Mouse (Mus musculus): ENCODE results near the gene Cd320.
"Not testable (repeated sequence)": the region's sequence is repeated elsewhere in the genome, so short reads cannot be mapped to it uniquely, and the experiment has no call there.

The Cd320 gene

DNA sequence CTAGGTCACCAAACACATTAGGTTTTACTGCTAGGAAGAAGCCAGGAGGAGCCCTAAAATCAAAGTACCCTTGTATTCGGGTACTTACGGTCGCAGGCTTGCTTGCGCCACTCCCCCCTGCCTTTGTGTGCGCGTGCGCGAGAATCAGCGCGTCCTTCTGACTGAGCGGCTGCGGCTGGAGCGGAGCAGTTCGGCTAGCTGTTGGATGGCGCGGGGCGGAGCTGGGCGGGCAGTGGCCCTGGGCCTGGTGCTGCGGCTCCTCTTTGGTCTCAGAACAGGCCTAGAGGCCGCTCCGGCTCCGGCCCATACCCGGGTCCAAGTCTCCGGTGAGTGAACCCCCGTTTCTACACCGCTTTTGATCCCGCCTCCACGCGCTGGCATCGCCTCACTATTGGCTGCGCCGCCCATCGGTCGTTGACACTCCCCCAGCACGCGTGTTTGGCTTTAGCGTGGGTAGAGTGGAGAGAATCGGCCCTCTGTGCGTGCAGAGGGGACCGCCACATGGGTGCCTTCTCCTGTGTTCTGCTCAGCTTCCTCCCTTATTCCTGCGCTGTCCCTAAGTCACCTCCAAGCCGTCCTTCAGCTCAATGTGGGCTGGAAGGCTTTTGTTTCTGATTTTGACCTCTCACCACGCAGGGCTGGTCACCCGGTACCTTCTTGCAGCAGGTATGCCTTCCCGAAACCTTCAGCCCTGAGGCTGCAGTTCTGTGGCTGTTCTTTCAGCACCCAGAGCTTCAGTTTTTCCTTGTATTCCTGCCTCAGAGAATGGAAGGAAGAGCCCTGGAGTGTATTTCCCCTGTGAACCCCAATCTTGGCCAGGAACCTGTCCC is at the start of gene Cd320:
Cd320 (plus strand) TSS at position 126 of the 830 bp plus-strand sequence.
- DNase-seq, result peak; percentile 95

DNA sequence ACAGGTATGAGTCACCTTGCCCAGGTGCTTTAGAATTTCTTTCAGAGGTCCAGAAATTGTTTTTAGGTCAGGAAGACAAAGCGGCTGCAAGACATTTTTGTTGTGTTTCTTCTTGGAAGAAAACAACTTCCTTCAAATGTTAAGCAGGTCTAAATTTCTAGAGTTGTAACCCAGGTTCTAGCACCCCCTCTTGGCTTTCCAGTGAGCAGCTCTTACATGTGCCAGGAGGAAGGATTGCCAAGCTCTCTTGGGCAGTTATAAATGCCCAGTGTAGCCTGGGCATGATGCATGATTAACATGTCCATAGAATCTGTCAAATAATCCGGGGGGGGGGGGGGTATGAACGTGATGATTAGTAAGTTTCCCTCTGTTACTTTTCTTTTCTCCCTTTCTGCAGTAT is 44.6 kb upstream of the Cd320 start:
- DNase-seq, result no peak

DNA sequence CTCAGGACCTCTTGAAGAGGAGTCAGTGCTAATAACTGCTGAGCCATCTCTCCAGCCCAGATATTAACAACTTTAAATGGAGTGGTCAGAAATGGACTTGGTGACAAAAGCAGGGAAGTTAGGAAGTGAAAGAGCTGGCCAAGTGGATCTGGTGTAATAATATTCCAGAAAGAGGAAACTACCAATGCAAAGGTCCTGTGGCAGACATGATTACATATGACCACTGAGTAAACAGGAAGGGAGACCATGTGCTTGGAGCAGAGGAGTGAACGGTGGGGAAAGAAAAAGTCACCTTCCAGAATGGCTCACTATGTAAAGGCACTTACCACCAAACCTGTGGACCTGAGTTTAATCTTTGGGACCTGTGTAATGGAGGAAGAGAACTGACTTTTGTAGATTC is 43.6 kb upstream of the Cd320 start:
- DNase-seq, result no peak

DNA sequence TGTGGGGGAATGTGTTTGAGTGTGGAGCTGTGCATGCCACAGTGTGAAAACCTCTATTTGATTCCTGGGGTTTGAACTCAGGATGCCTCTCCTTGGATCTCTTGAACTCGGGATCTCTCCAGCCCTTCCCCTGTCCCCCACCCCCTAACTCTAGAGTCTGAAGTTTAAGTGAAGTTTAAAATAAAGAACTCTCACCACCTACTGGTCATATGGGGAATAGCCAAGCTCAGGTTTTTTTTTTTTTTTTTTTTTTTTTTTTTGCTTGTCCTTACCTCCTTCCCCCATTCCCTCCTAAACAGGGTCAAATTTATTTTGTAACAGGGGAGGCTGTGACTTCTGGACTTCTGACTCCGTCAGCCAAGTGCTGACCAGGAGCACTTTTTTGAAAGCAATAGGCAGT is 40.7 kb upstream of the Cd320 start:
- no peak for DNase-seq

DNA sequence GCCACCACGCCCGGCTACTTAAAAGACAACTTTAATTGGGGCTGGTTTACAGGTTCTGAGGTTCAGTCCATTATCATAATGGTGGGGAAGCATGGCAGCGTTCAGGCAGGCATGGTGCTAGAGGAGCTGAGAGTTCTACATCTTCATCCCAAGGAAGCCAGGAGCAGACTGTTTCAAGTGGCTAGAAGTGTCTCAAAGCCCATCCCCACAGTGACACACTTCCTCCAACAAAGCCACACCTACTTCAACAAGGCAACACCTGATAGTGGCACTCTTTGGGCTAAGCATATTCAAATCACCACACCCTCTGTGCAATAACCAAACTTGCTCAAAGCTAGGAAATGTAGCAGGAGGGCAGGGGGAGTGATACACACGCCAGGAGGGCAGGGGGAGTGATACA is 38.7 kb upstream of the Cd320 start:
- DNase-seq, result no peak

DNA sequence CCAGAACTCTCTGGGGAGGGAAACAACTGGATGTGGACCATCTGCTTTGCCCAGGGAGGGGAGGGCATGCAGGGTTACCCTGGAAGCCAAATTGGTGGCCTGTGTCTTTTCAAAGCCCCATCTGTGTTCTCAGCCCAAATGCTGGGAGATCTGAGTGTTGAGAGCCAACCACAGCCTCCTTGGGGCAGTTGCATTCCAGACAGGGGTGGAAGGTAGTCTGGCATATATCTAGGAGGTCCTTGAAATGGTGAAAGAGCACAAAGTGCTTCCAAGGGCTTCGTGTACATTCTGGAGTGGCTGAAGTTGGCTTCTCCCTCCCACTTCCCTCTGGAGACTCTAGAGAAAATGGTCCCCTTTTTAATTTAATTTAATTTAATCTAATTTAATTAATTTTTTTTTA is 38.1 kb upstream of the Cd320 start:
- no peak for DNase-seq

DNA sequence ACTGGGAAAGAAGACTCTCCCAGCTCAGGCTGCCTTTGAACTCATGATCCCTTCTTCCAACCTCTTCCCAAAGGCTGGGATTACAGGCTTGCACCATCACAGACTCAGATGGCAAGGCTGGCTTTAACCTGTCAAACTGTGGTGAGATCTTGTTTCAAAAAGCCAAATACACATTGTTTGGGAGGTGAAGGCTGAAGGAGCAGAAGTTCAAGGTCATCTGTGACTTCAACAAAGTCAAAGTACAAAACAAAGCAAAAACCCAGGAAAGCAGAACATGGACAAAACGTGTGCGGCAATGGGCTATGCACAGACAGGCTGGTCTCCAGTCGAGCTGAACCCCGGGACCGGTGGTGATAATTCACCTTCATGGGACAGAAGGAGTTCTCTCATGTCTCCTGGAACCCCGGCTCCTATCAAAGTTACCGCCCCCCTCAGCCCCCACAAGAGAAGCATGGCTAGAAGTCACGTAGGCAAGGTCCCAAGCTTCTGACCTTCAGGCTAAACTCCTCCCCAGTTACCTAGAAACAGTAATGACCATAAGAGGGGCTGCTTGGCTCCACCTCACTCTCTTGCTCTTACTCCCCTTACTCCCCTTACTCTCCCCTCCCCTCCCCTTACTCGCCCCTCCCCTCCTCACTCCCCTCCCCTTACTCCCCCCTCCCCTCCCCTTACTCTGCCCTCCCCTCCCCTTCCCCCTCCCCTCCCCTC is 35.6 kb upstream of the Cd320 start:
- no peak for DNase-seq

DNA sequence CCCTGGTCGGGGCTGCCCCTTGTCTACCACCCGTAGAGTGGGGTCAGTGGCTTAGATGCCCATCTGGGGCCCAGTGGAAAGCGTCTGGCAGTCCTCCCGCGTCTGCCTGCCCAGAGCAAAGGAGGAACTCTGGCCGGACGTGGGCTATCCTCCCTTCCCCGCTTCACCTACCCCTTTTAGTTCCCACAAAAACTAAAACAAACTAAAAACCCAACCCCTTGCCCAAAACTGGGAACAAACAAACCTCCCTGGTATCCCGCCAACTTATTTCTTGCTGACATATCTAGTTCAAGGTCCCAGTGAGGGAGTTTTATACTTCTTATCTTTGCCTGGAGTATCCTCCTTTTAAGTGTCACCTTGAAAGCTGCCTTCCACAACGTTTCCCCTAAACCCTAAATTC is 34.7 kb upstream of the Cd320 start:
- DNase-seq, result no peak

DNA sequence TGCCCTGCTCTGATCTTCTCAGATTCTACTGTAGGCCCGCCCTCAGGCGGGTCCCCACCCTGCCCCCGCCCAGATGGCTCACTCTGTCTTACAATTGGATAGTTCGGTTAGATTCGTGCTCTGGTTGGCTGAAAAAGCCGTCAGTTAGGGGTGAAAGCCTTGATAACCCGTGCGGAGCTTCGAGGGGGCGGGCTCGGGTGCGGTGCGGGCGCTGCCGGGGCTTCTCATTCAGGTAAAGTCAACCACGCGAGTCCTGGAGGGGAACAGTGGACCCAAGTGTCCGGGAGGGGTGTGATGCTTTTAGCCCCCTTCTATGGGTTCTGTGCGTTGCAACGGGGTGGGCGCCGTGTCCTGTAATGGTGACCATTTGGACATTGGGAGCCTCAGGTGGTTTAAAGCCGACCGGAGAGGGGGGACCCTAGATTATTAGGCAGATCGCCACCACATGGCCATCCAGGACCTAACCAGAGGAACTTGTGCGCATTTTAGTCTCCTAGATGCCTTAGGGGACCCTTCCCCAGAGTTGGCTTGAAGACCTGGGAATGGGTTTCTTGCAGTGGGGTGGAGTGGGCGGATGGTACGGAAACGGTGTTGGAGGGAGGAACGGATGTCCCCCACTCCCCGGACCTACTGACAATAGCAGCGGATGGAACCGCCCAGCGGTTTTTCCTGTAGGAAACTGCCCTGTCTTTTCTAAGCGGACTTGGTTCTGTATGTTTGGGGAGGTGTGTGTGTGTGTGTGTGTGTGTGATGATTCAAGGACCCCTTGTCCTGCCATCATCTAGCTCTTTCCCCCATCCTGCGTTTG is 32.4 kb upstream of the Cd320 start, which contains the start of gene Kank3:
Kank3 (plus strand) TSS at position 186 of the 808 bp plus-strand sequence.
- peak; percentile 93 for DNase-seq

DNA sequence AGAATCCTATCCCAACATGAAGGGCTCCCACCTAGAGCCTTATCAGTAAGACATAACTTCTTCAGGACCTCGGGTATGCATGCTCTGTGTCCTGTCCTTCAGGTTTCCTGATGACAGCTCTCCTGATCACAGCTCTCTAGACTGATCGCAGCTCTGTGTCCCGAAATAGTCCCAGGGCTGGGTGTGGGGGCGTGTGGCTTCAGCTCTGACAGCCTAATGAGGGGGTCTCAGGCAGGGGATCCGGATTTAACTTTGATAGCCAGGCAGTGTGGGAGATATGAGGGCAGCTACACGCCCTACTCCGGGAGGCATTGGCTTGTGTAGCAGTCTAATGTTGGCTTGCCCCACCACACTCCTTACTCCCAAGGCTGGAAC is 31.8 kb upstream of the Cd320 start:
- DNase-seq, result no peak

DNA sequence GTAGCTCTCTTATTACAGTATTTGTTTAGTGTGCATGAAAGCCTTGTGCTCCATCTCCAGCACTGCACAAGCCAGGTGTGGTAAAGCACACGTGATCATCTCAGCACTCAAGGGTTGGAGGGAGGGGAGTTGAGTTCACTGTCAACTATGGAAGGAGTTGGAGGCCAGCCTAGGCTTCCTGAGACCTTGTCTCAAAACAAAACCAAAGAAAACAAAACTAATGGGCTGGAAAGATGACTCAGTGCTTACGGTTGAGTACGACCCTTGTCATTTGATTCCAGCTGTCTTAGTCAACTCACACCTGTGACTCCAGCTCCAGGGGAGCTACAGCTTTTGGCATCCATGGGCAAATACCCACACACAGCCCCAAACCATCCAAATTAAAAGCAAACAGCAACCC is 30.4 kb upstream of the Cd320 start:
- DNase-seq, result no peak

DNA sequence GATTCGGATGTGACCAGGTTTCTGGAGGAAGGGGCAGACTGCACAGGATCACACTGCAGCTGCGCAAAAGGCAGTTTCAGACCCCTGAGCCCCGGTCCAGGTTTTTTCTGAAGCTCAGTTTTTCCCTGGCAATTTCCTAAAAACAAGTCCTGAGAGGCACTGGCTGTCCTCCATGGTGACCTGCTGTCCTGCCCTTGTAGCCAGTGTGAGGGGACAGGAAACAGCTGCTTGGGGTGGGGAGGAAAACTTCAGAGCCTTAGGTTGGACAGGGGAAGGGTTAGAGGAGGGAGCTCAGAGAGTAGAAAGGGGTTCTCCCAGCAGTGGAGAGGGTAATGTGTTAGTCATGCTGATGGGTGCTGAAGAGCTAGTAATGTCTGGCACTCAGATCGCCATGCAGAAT is 29.9 kb upstream of the Cd320 start:
- peak; percentile 64 for DNase-seq

DNA sequence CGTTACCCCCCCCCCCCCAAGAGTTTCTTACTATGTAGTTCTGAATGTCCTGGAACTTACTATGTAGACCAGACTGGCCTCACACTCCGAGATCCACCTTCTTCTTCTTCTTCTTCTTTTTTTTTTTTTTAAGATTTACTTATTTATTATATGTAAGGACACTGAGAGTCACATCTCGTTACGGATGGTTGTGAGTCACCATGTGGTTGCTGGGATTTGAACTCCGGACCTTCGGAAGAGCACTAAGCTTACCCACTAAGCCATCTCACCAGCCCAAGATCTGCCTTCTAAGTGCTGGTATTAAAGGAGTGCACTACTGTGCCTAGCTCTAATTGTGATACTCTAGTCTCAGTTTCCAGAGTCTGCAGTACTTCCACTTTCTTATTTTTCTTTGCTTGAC is 27.5 kb upstream of the Cd320 start:
- no peak for DNase-seq

DNA sequence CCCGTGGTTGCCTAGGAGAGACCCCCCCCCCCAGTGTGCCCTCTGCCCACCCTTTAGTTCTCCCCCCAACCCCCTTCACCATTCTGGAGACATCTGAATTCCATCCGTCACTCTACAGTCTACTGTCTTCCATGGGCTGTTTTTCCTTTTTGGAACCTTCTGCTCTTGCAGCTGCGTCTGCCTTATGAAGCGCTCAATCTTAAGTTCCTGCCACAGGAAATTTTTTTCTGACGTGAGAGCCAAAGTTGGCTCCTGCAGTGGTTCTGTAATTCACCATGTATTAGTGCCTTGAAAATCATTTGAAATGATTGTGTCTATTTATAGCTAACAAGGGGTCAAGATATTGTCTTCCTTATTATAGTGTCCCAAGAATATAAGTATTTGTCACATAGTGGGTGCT is 26.3 kb upstream of the Cd320 start:
- DNase-seq, result no peak

DNA sequence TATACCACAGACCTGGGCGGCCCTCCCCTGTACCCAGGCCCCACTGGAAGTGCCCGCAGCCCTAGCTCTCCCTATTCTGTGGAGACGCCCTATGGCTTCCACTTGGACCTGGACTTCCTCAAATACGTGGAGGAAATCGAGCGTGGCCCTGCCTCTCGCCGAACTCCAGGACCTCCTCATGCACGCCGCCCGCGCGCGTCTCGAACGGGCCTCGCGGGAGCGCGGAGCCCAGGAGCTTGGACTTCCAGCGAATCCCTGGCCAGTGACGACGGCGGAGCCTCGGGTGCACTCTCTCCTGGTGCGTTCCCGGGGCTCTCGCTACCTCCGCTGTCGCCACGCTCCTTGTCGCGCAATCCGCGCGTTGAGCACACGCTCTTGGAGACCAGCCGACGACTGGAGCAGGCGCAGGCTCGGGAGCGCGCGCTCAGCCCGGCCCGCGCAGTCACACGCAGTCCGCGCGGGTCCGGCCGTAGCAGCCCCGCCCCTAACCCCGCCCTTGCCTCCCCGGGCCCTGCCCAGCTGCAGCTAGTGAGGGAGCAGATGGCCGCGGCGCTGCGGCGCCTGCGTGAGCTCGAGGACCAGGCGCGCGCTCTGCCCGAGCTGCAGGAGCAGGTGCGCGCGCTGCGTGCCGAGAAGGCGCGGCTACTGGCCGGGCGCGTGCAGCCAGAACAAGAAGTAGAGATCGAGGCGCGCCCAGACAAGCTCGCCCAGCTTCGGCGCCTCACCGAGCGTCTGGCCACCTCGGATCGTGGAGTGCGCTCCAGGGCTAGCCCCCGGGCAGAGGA is 25.5 kb upstream of the Cd320 start:
- DNase-seq, result peak; percentile 88

DNA sequence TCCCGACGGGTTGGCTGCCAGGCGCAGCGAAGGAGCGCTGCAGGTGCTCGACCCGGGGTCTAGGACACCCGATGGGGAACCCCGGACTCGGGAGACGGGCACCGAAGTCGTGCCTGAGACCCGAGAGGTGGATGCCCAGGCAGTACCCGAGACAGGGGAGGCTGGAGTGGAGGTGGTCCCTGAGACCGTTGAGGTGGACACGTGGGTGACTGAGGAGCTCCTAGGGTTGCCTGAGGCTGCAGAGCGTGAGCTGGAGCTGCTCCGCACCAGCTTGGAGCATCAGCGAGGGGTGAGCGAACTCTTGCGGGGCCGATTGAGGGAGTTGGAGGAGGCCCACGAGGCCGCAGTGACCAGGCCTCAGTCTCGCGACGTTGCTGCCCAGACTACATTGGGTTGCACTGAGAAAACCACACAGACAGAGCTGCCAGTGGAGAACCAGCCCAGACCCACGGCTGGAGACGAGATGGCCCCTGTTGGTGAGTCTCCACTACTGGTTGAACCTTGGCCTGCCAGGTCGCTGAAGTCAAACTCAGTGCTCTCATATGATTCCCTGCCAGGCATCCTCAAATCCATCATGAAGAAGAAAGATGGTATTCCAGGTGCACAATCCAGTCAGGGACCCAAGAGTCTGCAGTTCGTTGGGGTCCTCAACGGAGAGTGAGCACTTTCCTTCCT is 24.8 kb upstream of the Cd320 start:
- DNase-seq, result no peak

DNA sequence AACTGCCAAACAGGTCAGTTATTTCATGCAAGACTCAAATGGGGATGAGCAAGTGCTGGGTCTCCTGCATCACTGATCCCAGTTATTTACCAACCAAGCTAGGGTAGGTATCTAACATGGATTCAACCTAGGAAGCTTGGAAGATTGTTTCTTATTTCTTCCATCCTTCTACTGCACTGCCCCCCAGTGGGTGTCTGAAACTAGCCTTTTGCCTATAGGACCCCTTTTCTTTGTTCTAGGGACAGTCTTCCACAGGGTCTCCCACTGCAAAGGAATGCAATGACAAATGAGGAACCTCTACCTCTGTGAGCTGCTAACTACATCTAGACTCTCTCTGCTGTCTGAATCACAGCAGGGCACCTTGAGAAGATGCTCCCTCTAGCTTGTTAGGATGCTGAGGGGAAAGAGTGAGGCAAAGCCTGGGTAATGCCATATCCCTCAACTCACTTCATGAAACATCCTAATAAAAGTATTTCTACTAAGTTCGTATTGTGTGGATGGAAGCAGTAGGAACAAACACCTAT is 20.4 kb upstream of the Cd320 start:
- DNase-seq, result no peak

DNA sequence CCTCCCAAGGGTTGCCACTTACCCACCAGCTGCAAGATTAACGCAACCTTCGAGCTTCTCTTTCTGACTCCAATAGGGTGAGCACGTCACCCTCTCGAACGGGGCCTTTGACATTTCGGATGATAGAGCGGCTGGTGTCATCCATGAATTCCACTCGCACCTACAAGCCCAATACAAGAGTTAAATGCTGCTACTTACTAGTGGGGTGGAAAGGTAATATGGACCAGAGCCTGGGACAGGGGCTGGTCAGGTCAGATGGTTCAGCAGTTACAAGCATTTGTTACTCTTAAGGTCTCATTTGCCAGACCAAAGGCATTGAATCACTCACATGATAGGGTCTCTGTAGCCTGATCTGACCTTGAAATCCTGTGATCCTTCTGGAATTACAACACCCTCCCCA is 19.7 kb upstream of the Cd320 start:
- not testable (repeated sequence) for DNase-seq

DNA sequence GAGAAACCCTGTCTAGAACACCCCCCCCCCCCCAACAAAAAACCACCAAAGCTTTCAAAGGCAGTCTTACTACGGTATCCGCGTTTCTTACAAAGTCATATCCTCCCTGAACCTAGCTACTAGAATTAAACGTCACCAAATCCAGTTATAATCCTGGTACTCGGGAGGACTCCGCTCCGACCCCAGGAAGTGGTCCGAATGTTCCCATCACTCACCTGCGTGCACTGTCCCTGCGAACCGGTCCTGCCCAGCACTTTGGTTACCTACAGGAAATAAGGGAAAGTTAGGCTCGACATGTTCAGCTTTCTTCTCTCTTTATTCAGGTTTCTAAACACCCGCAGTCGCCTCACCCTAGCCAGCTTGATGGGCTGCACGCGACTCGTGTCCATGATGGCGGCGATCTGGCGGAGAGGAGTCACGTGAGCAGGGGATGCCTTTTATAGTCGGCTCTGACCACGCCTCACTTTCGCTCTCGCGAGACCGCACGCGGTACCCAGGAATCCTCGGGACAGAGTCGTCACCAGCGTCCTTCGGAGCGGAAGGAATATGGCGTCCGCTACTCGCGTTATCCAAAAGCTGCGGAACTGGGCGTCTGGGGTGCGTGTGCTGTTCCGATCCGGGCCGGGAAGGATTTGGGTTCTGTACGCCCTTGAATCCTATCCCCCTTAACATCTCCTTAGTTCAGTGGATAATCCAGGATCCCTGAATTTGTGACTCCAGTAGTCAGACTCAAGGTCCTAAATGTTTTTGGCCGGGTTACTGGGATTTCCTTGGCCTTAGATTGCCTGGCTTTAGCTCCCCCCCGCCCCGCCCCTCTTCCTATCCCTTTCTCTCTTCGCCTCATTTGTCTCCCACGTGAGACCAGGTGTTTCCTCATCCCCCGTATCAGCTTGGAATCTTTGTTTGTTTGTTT is 18.6 kb upstream of the Cd320 start, which contains the start of the genes Rps28 and Ndufa7:
Rps28 (minus strand) TSS at position 479 of the 913 bp plus-strand sequence.
Ndufa7 (plus strand) TSS at position 489 of the 913 bp plus-strand sequence.
- peak; percentile 100 for DNase-seq

DNA sequence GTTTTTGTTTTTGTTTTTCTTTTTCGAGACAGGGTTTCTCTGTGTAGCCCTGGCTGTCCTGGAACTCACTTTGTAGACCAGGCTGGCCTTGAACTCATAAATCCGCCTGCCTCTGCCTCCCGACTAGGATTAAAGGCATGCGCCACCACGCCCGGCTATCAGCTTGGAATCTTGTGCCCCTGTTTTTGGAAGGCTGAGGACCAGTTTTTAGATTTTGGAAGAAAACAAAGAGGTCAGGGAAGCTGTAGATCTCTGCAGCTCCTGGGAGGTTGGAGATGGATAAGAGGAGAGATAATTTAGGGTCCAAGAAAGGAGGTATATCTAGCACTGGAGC is 17.9 kb upstream of the Cd320 start:
- DNase-seq, result not testable (repeated sequence)

DNA sequence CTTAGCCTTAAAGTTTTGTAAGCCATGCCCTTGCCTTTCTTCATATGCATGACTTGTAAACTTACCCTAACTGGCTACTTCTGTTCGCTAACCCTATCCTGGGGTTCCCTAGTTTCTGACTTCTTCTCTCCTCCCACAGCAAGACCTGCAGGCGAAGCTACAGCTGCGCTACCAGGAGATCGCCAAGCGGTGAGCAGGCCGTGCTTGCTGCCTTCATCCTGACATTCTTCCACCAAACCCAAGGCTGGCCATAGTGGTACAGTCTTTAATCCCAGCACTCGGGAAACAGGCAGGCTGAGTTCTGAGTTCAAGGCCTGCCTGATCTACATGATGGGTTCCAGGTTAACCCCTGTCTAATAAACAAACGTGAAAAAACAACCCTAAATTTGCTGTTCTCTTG is 17.4 kb upstream of the Cd320 start:
- DNase-seq, result no peak

Data from kidney, adult 18-20 months (tissue).